Mouse (Mus musculus): ENCODE data around the gene BC055324. TPM values are rescaled to one million over a fixed set of nuclear protein-coding genes. Genes with fewer than 3 reads are reported as not detected.

BC055324 gene
- total RNA-seq, 2 experiments from 2014 or later, result 6.2 to 6.7 TPM

- DNase-seq, result no peak
These were observed 52.5 kb downstream of the BC055324 start for GRCm38 (mm10) chr1:163942056-163942455.

- no peak for DNase-seq
These were observed 60.0 kb downstream of the BC055324 start for GRCm38 (mm10) chr1:163934591-163934990.

- no peak for DNase-seq
These were observed 62.8 kb downstream of the BC055324 start for GRCm38 (mm10) chr1:163931801-163932200.

GRCm38 (mm10) chr1:163930458-163930794 is 64.2 kb downstream of the BC055324 start:
- DNase-seq, result no peak

- DNase-seq, result peak; percentile 93
These were observed 64.7 kb downstream of the BC055324 start for GRCm38 (mm10) chr1:163929636-163930457.

GRCm38 (mm10) chr1:163928846-163929245 is 65.8 kb downstream of the BC055324 start, which contains the start of gene Scyl3:
TSS of gene Scyl3 (plus strand) at chr1:163929100.
- DNase-seq, result no peak

- DNase-seq, result no peak
These were observed 70.5 kb downstream of the BC055324 start for GRCm38 (mm10) chr1:163924093-163924492.

GRCm38 (mm10) chr1:163917349-163918160 is 77.0 kb downstream of the BC055324 start:
- no peak for DNase-seq

GRCm38 (mm10) chr1:163911981-163912380 is 82.6 kb downstream of the BC055324 start:
- no peak for DNase-seq

- no peak for DNase-seq
These were observed 83.8 kb downstream of the BC055324 start for GRCm38 (mm10) chr1:163910785-163911184.

- DNase-seq, result peak; percentile 42
These were observed 84.3 kb downstream of the BC055324 start for GRCm38 (mm10) chr1:163910343-163910742.

- DNase-seq, result no peak
These were observed 86.2 kb downstream of the BC055324 start for GRCm38 (mm10) chr1:163908389-163908788.

- DNase-seq, result no peak
These were observed 87.4 kb downstream of the BC055324 start for GRCm38 (mm10) chr1:163907007-163907811.

- no peak for DNase-seq
These were observed 91.2 kb downstream of the BC055324 start for GRCm38 (mm10) chr1:163903411-163903810.

- DNase-seq, result no peak
These were observed 94.4 kb downstream of the BC055324 start for GRCm38 (mm10) chr1:163900168-163900567.

GRCm38 (mm10) chr1:163899575-163899974 is 95.0 kb downstream of the BC055324 start:
- DNase-seq, result no peak

- DNase-seq, result no peak
These were observed 96.3 kb downstream of the BC055324 start for GRCm38 (mm10) chr1:163898291-163898764.

Other genes starting within 250 kb of the BC055324 start
- gene Kifap3, start 215.2 kb downstream of the BC055324 start, total RNA-seq (2021), result 10 to 100 TPM; 23.6 to 24.3 TPM
- gene Scyl3, start 65.7 kb downstream of the BC055324 start, total RNA-seq (2021), result 10 to 100 TPM in 1 of 2 experiments, 1 to 10 TPM in 1; 9.5 to 10.8 TPM
- 1 to 10 TPM; 3.2 to 3.9 TPM for gene Mettl18, start 93 bp upstream of the BC055324 start, total RNA-seq (2021)
- 1 to 10 TPM; 4.5 to 5.1 TPM for gene Sele, start 53.4 kb upstream of the BC055324 start, total RNA-seq (2021)
- under 1 TPM; 0.83 to 0.86 TPM for gene Sell, start 67.2 kb upstream of the BC055324 start, total RNA-seq (2021)
- under 1 TPM; 0.57 to 0.99 TPM for gene Selp, start 120.5 kb upstream of the BC055324 start, total RNA-seq (2021)
- under 1 TPM; 0.41 to 0.52 TPM for gene F5, start 157.0 kb upstream of the BC055324 start, total RNA-seq (2021)

Data from heart, postnatal 4 days (tissue).